Mouse (Mus musculus): ENCODE results near the gene Rbpj.

- TF ChIP-seq EP300 (IDR thresholded peaks at IDR 0.05; ENCODE audit: low read depth) (no peak), CTCF (IDR thresholded peaks at IDR 0.05; ENCODE audit: low read depth) (no peak)
Measured at GRCm38 (mm10) chr5:53593080-53593688, 127.2 kb downstream of the Rbpj start.
